Comparison of ENCODE assay signal across 8 mouse cellular contexts in the genomic region with DNA sequence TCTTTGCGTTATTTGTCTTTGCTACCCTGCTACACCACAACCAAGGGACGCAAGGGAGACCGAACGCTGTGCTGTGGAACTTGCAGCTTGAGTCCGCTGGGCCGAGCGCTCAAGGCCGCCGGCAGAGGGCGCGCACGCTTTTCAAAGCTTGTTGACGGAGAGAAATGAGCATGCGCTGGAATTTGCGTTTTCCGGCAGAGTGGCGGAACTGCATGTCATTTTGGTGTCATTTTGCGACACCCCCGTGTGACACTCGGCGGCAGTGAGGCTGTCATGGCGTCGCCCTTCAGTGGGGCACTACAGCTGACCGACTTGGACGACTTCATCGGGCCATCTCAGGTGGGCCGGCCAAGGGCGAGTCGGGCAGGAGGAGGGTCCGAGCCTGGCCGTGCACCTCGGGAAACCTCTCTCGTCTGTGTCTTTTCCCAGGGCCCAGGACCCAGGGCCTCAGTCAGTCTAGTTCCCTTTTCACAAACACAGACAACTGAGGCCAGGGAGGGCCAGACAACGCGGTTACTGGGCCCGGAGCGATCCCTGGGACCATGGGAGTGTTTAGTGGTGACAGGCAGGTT. TPM values are rescaled to one million over a fixed set of nuclear protein-coding genes. Genes with fewer than 3 reads are reported as not detected.
DNase-seq lines count a peak whose midpoint lies in the region; ATAC-seq and TF ChIP-seq lines count a peak whose summit lies in the region.

Gene Narfl, plus strand, starts transcription at position 228 of the 572 bp plus-strand sequence.

- in situ Hi-C loops in Patski (cut with MboI; ENCODE audit: low pct_unique_long_range_greater_than_20kb): no loop called here

- H3K4me1 ChIP-seq in hindbrain, embryonic 13.5 days (replicated peaks): peaks cover 13% of the 10 kb centered on the region

- CTCF ChIA-PET in Patski (lab: Charles Lee): interaction anchor here (0.8 to 2.7 kb wide), 3 partner anchors 23 to 41 kb away, joined by 3 to 11 read pairs (median 3); partner anchors contain the start of gene Metrn

- peak within 1 kb of the TSS; percentile 78 for H3K4me3 ChIP-seq in hindbrain, embryonic 13.5 days

- POLR2A ChIA-PET in Patski (lab: Charles Lee): interaction anchor here (0.7 to 2.1 kb wide), 3 partner anchors 13 to 30 kb away, joined by 3 to 5 read pairs (median 4); no protein-coding TSS in a partner anchor

- H3K36me3 ChIP-seq in hindbrain, embryonic 13.5 days: peaks cover 20% of the 10 kb centered on the region

- peak; percentile 84 for DNase-seq in Patski (ENCODE audit: low read depth, low spot score)
- peak; percentile 99 for DNase-seq in cerebellum, postnatal 14 days
- peak; percentile 95 to 98 for DNase-seq in frontal cortex, postnatal 14 days (ENCODE audit: low spot score in 2 of 2)
- DNase-seq in layer of hippocampus, postnatal 25 days (ENCODE audit: extremely low spot score in 1 of 2, low spot score in 1 of 2): peak; percentile 99 to 100
- DNase-seq in lung, postnatal 25 days (ENCODE audit: low spot score): peak; percentile 96
- DNase-seq in retina, embryonic 14.5 days (ENCODE audit: low spot score): peak; percentile 100
- peak; percentile 99 for DNase-seq in thymus, postnatal 4 days

- peak within 1 kb of the TSS; percentile 89 for H3K4me2 ChIP-seq in hindbrain, embryonic 13.5 days

- TF ChIP-seq CTCF in Patski (IDR thresholded peaks at IDR 0.05): no peak

- peak within 1 kb of the TSS; percentile 89 for H3K9ac ChIP-seq in hindbrain, embryonic 13.5 days

- ATAC-seq in Patski: peak; percentile 63
- peak; percentile 88 for ATAC-seq in hindbrain, embryonic 13.5 days (ENCODE audit: low FRiP score)

- WGBS in hindbrain, embryonic 13.5 days: under 1% methylated on average over 37 of the region's 37 CpGs

- 0 out of 2 replicates have a peak within 1 kb of the TSS, but pooled peaks have one; percentile 55 for H3K27ac ChIP-seq in hindbrain, embryonic 13.5 days

- H3K27me3 ChIP-seq in Patski: no peaks in the 10 kb centered on the region
- H3K27me3 ChIP-seq in hindbrain, embryonic 13.5 days: peaks cover 7% of the 10 kb centered on the region

- no peaks in the 10 kb centered on the region for H3K9me3 ChIP-seq in hindbrain, embryonic 13.5 days

RNA-seq across cellular contexts. Expression of gene Narfl, which starts in this region (rescaled TPM):
- polyA plus RNA-seq in Patski (2021): 44.9 TPM
- polyA plus RNA-seq in hindbrain, embryonic 13.5 days (2015; fragmentation: Nextera tagmentation; extraction: Ambion mirVana): 27.8 and 28.0 TPM in 2 replicates
- 10 to 100 TPM; 32.7 to 33.2 TPM for total RNA-seq in layer of hippocampus, postnatal 25 days (2021)

Comparison
In these comparisons a context has a peak if more than half of its experiments do, and no peak if none do; other contexts are left out.
1. Peak in every context shown above with its lines: DNase-seq, ATAC-seq, H3K4me3 ChIP-seq and H3K27ac ChIP-seq.